Mouse (Mus musculus) left cerebral cortex, adult 2 months (tissue): ENCODE results near the gene Ldhal6b. TPM values are rescaled to one million over a fixed set of nuclear protein-coding genes. Genes with fewer than 3 reads are reported as not detected.

ENCODE experiments used
- DNase-seq, 2 experiments: peaks; one replicate each; pipeline ENCODE4 v3.0.0; 2021 to 2022; ENCODE audit warnings: low spot score in 2 of 2, mixed read lengths in 1 of 2; ENCODE audit errors: extremely low spot score in 1 of 2
- H3K27ac ChIP-seq: fragments of 200-600 bp; 2 replicates; pipeline ENCODE4 v1.8.1; 2022
- H3K4me3 ChIP-seq: fragments of 200-600 bp; 2 replicates; pipeline ENCODE4 v1.8.1; 2022
- CTCF ChIP-seq: fragments of 200-600 bp; IDR thresholded peaks from 2 replicates; pipeline ENCODE4 v1.8.1; 2022; ENCODE audit warnings: antibody characterized with exemption, mild to moderate bottlenecking, moderate library complexity
- intact Hi-C: fragments of 180-260 bp; cut with DNase I; formaldehyde crosslinking; loops from one replicate; pipeline ENCODE4 v1.15.1; 2025
- total RNA-seq, 2 experiments: library from RNA; stranded (reverse); gene quantifications; 2 replicates each; pipeline ENCODE4 v1.2.3; 2021

The Ldhal6b gene
- total RNA-seq, 2 experiments from 2014 or later: 0.38 to 1.8 TPM

DNA sequence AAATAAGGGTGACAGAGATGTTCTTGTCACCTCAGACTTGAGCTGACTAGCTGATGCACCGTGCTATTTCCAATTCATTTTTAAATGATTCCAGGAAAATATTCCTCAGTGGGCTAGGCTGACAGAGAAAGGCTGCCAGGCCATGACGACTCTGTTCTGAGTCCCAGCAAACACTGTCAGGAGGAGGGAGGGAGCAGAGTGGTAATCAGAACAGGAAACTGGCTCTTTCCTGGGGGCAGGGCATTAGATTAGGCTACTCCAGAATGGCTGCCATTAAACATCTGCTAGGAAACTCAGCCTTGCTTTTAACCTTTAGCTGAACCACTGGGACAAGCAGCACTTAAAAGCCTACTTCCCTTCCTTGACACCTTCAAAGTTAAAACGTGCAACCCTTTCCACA lies 6.6 kb upstream of the Ldhal6b start:
- no peak overlapping the region for H3K27ac ChIP-seq
- no peak for TF ChIP-seq CTCF
- intact Hi-C loops: no loop called here
- H3K4me3 ChIP-seq: no peak overlapping the region
- no peak for DNase-seq

DNA sequence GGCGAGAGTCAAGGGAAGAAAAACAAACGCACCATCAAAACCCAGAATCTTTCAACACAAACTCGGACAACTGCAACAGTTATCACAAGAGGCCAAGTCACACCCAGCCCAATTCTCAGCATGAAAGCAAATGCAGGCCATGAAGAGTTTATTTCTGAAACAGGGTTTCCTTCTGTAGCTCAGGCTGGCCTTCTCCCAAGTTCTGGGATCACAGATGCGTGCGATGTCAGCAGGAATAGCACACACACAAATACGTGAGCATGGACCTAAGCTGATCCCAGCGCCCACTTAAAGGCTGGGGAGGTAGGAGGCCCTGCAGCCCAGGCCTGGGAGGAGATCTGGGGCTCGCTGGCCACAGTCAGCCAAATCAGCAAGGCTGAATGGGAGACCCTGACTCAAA lies 5.6 kb upstream of the Ldhal6b start:
- no peak overlapping the region for H3K4me3 ChIP-seq
- peak in 1 of 2 experiments; percentile 10 for DNase-seq
- no peak for TF ChIP-seq CTCF
- H3K27ac ChIP-seq: no peak overlapping the region
- intact Hi-C loops: no loop called here

DNA sequence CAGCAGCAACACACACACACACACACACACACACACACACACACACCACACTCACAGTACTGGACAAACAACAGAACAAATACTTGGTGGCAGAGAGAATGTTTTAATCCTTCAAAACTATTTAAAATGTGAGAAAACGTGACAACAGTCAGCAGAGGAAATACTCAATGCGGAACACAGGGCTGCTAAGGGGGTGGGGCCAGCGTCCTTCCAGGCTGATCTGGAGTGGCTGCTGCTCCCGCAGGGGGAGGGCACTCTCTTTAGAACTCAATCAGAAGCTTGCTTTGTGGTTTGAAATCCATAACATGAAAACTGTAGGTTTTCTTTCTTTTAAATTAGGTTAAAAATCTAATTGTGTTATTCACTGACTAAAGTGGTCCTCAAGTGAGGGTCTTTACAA lies 3.3 kb upstream of the Ldhal6b start:
- no peak for DNase-seq
- Histone ChIP-seq H3K4me3 (no peak overlapping the region), H3K27ac (no peak overlapping the region)
- no peak for TF ChIP-seq CTCF
- intact Hi-C loops: no loop called here

DNA sequence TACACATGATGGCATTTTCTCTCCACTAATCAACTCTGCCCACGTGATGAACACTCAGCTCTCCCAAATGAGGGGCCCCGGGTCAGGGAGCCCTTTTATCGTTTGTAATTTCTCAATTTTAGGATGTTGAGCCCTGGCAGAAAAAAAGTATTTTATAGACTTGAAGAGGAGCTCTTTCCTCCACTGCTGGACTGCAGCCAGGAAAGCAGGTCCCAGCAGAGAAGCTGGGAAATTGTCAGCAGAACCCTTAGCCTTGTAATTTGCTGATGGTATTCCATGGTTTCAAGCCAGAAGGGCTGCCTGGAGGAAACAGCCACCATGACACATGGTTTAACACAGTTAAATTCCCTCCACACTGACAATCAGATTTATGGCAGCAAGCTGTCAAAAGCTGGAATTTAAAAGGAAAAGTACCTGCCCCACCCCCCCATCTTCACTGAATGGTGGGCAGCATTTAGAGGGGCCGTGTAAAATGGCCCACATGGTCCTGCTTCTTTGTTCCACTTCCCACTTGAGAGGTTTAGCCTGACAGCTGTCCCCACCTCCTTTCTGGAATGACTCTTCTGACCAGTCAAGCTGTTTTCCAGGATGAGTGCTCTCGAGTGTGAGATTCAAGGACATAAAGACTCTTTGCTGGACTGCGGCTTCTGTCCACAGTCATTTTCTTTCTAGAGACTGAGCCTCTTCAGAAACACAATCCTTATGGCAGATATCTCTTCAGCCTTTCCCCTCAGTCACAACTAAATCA lies 1.4 kb upstream of the Ldhal6b start:
- no peak overlapping the region for H3K4me3 ChIP-seq
- H3K27ac ChIP-seq: no peak overlapping the region
- intact Hi-C loops: no loop called here
- no peak for TF ChIP-seq CTCF
- DNase-seq: no peak

DNA sequence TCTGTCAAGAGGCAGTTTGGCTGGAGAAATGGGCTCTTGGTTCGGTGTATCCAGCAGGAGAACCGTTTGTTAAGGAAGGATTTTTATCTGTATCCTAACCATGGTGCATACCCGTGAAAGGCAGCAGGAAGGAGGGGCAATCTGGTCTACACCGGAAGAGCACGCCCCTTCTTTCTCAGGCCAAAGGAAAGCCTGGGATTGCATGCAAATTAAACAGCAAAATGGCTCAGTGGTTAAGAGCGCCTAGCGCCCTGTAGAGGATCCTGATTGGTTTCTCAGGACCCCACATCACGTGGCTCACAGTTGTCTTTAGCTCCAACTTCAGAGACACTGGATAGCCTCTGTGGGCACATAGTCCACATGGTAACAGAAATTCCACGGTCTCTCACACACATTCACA lies 489 bp upstream of the Ldhal6b start:
- no peak for TF ChIP-seq CTCF
- Histone ChIP-seq H3K4me3 (no peak overlapping the region), H3K27ac (no peak overlapping the region)
- intact Hi-C loops: no loop called here
- no peak for DNase-seq

DNA sequence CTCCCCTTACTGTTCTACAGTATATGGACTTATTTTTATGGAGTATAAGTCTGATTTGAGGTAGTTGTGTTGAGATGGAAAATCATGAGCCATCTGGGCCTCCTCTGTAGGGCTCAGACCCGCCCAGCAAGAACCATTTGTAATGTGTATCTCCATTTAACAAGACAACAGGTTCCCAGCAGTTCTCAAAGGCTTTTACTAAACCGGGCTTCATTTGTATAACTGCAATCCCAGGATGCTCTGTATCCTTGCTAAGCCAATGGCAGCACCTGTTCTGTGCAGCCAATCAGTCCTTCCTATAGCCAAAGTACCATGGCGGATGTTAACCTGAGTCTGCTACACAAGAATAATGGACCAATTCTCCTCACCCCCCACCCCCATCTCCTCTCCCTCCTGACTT lies 2.0 kb downstream of the Ldhal6b start:
- TF ChIP-seq CTCF: no peak
- Histone ChIP-seq H3K4me3 (no peak overlapping the region), H3K27ac (no peak overlapping the region)
- DNase-seq: no peak
- intact Hi-C loops: no loop called here

DNA sequence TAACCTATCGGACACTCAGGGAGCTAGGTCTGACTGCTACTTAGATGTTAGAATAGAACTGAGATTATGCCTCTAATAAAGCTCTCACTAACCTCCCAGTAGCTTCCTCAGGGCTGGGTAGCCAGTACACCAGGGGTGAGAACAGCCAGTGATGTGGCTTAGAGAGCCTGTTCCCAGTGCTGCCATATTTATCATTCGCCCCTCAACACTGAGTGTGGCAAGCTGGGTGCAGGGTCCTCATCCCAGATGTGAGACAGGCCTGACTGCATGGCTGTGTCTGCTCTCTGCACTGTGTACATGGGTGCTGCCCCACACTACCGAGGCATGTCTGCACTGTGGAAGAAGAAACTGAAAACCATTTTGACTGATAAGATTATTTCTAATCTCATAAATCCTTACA lies 4.5 kb downstream of the Ldhal6b start:
- Histone ChIP-seq H3K27ac (no peak overlapping the region), H3K4me3 (no peak overlapping the region)
- intact Hi-C loops: no loop called here
- TF ChIP-seq CTCF: no peak
- DNase-seq: no peak

DNA sequence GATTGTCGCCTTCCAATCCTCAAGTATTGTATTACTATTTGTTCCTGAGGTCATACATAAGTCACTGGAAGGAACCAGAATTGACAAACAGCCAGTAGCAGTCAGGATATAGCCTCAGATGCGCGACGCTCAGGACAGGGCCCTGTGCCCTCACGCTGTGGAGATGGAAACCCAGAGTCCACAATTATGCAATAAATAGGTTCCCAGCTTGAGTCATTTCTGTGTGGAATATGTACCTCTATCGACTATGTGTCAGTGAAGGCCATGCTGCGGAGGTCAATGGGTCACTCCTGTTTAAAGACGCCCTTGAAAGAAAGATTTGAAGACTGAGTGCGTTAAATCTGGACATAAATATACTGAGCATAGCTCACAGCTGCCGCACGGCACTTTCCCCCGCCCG lies 5.2 kb downstream of the Ldhal6b start:
- no peak for TF ChIP-seq CTCF
- Histone ChIP-seq H3K4me3 (no peak overlapping the region), H3K27ac (no peak overlapping the region)
- intact Hi-C loops: no loop called here
- no peak for DNase-seq

DNA sequence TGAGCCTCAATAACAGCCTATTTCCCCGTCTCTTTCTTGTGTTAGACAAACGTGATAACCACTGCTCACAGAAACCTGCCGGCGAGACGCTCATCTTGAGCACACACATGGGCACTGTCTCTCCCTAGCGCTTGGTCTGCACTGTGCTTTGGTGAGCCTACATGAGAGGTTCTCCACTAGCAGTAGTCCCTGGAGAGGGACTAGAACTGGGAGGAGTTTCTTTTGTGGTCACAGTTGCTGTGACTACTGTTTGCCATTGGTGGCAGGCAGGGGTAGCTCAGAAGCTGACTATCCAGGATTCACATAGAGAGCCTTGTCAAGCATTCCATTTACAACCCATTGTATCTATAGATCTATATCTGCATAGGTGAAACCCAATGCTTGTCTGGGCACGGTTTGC lies 5.8 kb downstream of the Ldhal6b start:
- intact Hi-C loops: no loop called here
- no peak for TF ChIP-seq CTCF
- no peak overlapping the region for H3K4me3 ChIP-seq
- no peak for DNase-seq
- no peak overlapping the region for H3K27ac ChIP-seq

DNA sequence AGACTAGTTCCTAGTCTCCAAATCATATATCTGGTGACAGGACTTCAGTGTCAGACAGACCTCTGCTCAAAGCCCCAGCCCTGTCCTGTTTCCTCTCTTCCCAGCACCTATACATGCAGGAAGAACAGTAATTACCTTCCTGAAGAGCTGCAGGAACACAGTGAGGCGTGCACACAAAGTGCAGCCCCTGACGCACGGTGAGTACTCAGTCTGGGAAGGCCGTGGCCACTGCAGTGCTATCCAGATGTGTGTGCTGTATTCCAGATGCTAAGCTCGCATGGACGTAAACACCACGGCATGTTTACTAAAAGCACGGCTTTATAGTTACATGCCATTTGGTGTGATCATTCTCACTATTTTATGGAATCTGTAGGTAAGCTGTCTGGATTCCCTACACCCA lies 6.3 kb downstream of the Ldhal6b start:
- no peak for TF ChIP-seq CTCF
- intact Hi-C loops: no loop called here
- H3K27ac ChIP-seq: no peak overlapping the region
- no peak for DNase-seq
- H3K4me3 ChIP-seq: no peak overlapping the region

DNA sequence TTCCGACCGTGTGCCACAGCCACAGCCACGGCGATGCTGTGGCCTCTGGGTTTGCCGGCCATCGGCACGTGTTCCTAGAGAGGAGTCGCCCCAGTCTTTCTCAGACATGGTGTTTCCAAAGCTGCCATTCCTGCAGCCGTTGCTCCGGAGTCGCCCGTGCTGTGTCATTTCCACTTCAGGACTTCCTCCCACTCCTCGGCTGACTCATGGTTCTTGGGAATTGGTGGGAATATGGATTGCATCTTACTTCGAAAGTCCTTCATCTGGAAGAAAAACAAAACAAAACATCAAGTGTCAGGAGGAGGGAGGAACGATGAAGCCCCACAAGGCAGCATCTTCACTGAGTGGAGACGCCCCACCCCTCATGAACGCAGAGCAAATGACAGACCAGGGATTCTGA lies 7.4 kb downstream of the Ldhal6b start:
- intact Hi-C loops: no loop called here
- DNase-seq: no peak
- no peak for TF ChIP-seq CTCF

DNA sequence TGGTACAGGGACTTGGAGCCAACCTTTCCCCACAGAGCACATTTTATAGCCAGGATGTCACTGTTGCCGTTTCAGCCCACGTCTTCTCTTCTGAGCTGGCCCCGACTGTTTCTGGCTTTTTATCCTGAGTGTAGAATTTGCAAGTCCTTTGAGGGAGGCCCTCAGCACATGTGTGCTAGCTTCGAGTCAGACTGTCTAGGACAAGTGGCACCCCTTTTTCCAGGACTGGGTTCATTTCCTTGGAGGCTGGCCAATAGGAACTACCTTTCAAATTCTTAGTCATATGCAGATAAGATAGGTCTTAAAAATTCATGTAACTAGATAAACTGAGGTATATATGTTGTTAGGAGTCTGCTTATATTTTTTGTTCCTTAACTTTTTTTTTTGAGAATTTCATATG lies 8.2 kb downstream of the Ldhal6b start:
- TF ChIP-seq CTCF: no peak
- intact Hi-C loops: no loop called here
- H3K4me3 ChIP-seq: no peak overlapping the region
- H3K27ac ChIP-seq: no peak overlapping the region
- no peak for DNase-seq

More for the DNA sequence above, 7.4 kb downstream of the Ldhal6b start:
- Histone ChIP-seq H3K27ac (no peak overlapping the region), H3K4me3 (no peak overlapping the region)

DNA sequence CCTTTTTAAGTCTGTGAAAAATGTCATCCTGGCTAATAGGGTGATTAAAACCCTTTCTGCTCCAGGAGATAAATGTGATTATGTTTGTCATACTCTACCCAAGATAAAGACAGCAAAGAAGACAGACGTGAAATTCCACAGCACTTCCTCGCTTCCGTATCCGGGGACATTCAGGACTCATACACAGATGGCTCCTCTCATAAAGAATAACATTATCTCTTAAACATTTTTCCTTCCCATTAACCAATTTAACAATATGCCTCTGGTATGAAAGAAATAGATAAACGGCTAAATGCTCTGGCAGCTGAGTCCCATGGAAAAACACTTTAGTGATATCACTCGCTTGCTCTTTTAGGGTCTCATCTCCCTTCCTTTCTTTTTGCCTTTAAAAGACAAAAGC lies 11.5 kb downstream of the Ldhal6b start:
- intact Hi-C loops: no loop called here
- Histone ChIP-seq H3K4me3 (no peak overlapping the region), H3K27ac (no peak overlapping the region)
- TF ChIP-seq CTCF: no peak
- no peak for DNase-seq

DNA sequence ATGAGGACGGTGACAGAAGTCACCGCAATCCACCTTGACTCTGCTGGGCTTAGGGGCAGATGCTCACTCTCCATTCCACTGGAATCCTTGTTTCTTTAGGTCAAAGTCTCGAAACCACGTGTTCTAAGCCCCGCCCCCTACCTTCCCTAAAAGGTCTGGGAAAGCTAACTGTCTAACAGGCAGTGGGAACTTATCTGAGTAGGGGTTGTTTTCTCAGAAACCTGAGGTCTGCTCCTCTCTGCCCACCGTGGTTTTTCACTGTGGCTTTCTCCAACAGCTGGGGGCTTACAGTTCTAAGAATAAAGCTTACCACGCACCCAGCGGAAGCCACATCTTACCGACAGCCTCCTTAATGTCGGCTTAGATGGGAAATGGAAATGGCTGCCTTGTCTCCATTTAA lies 12.0 kb downstream of the Ldhal6b start:
- H3K27ac ChIP-seq: no peak overlapping the region
- no peak for TF ChIP-seq CTCF
- H3K4me3 ChIP-seq: no peak overlapping the region

More for the DNA sequence above, 12.0 kb downstream of the Ldhal6b start:
- intact Hi-C loops: no loop called here
- DNase-seq: no peak
